Mouse (Mus musculus): ENCODE measurements at regions not wholly inside any gene's neighbourhood (a gene's known extent, or its start where the extent isn't known, plus 50 kb on each side); places are given as distances from the start of the nearest gene placed in this dataset.

DNA sequence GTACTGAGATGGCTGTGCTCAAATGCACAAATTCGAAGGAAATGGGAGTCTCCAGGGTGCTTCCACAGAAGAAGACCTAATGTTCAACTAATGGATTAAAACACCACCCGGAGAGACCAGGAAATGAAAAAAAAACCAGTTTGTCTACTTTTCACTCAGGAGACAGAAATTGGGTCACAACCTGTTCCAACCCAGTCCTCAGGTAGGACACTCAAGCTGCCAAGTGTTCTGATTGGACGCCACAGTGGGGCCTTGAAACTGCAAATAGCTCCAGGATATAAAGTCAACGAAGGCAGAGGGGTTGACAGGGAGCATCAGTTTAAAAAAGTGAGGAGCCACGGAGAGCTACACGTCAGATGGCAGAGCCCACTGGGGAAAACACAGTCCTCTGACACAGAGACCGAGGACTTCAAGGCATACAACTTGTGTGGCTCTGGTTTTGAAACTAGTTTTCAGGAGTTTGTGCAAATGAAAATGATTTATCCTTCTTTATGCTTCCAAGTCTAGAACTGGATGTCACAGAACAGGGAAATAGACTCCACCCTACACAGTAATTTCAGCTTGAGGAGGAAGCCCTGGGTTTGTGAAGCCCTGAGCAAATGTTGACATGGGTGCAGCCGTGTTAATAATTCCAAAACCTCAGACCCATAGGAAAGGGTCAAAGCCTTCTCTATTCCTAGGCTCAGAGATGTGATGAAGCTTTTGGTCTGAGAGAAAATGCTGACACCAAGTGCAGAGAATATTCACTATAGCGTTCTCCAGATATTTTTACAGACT is 220.8 kb upstream of the Pik3r1 start:
- TF ChIP-seq CTCF (IDR thresholded peaks at IDR 0.05) (no peak), EP300 (IDR thresholded peaks at IDR 0.05) (peak; percentile 66)
